Mouse (Mus musculus) adrenal gland, postnatal 10 days (tissue): Measurements from ENCODE around the gene Slc26a10. TPM values are rescaled to one million over a fixed set of nuclear protein-coding genes. Genes with fewer than 3 reads are reported as not detected.
A peak's percentile ranks its signal among the peaks of the same experiment; 100 is the strongest.

Source experiments
- DNase-seq: peaks from one replicate; pipeline ENCODE4 v3.0.0; 2021; ENCODE audit warnings: mixed read lengths
- total RNA-seq, 2 experiments: library from RNA; stranded (reverse); gene quantifications; 2 replicates each; pipeline ENCODE4 v1.2.3; 2021

Slc26a10 gene
- total RNA-seq, 2 experiments from 2014 or later = 7.4 to 13.7 TPM

DNA sequence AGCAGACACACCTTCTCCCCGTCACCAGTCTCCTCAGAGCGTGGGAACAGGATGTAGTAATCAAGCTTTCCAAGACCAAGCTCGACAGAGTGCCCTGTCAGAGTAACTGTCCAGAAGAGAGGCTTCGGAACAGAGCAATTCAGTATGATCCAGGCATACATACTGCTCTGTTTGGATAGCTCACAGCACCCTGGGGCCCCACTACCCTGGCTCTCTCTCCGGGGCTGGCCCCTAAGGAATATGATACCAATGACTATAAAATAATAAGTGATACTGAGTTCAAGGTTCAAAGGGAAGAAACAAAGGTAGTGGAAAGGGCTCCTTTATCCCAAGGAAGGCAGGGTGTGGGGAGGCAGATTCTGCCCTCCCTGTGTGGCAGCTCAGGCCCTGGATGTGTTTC, 48.0 kb downstream of the Slc26a10 start:
- no peak for DNase-seq

DNA sequence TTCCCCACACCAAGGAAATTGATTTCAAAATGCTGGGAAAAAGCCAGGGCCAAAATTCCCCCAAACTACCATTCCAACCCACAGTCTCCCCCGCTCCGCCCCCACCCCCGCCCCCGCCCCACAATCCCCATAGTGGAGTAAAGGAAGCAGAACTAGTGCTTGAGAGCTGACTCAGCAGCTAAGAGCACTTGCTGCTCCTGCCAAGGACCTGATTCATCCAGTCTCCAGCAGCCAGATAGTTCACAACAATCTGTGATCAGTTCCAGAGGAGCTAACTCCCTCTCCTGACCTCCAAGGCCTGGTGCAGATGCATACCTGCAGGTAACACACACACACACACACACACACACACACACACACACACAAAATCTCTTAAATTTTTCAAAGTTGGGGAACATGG, 51.0 kb downstream of the Slc26a10 start:
- peak; percentile 18 for DNase-seq

DNA sequence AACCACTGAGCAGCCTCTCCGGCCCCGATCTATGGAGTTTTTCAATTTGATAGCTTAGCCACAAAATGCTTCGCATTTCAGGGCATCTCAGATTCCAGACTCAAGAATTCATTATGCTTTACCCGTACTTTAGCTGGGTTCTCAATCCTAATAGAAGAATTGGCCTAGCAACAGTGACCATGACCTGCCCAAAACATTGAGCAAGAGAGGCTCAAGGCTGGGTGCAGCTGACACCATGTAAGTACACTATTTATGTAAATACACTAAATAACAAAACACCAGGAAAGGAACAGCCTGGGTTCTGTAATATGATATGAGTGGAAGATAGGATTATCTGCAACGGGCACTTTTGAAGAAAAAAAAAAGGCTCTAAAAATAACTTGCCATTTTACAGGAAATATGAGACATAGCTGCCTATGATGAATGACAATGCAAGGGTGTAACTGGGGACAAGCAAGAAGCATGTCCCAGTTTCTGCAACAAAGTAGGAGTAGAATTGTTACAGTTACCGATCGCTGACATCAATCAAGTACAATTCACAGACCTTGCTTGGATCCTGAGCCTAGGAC, 52.6 kb downstream of the Slc26a10 start:
- DNase-seq = peak; percentile 33

DNA sequence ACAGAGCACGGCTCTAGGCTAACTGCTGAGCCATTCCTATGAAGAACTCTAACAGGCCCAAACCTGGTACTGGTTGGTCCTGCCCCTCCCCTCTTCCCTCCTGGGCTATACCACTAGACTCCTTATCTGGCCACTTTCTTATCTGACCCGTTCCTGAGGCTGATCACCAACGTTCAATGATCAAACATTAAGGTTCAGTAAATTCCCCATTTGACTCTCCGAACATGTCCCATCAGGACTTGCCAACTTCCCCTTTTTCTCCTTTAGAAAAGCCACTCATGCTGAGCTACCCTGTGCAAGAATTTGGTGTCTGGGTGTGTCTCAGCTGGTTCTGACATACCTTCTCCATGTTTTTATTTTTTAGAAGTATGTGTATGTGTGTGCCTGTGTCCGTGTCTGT, 53.9 kb downstream of the Slc26a10 start:
- no peak for DNase-seq

DNA sequence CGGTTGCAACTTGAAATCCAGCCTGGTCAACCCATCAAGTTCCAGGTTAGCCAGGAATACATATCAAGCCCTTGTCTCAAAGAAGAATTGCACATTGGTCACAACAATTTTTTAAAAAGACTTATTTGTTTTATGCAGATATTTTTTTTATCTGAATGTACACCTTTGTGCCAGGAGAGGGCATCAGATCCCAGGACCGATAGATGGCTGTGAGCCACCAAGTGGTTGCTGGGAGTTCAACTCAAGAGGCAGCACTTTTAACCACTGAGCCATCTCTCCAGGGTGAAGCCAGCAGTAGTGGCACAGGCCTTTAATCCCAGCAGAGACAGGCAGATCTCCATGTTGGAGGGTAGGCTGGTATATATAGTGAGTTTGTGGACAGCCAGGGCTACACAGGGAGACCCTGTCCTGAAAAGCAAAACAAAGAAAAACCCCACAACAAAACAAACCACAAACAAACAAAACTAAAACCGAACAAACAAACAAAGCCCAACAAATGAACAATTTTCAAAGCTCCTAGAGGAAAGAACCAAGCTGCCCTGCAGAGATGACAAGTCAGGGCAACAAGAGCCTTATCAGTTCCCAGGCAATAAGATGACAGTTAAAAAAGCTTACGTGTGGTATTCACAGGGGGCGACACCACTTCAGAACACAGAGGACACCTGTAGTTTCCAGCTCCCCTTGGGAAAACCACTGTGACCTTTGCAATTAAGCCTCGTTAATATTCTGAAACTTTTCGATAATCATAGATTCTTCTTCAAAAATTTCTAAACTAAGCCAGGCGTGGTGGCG, 55.0 kb downstream of the Slc26a10 start:
- peak; percentile 35 for DNase-seq

DNA sequence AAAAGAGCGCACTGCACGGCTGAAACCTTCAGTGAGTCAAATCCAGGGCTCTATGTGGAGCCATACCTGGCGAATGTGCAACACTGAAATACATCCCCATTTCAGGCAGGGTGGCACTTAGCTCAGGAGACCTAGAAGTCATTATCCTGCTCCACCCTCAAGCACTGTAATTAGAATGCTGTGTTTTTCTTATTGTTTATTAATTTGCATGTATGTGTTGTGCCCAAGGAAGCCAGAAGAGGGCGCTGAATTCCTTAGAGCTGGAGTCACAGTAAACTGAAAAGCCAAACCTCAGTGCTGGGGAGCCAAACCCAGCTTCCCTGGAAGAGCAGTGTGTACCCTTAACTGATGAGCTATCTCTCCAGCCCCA, 57.0 kb downstream of the Slc26a10 start:
- DNase-seq = peak; percentile 74

DNA sequence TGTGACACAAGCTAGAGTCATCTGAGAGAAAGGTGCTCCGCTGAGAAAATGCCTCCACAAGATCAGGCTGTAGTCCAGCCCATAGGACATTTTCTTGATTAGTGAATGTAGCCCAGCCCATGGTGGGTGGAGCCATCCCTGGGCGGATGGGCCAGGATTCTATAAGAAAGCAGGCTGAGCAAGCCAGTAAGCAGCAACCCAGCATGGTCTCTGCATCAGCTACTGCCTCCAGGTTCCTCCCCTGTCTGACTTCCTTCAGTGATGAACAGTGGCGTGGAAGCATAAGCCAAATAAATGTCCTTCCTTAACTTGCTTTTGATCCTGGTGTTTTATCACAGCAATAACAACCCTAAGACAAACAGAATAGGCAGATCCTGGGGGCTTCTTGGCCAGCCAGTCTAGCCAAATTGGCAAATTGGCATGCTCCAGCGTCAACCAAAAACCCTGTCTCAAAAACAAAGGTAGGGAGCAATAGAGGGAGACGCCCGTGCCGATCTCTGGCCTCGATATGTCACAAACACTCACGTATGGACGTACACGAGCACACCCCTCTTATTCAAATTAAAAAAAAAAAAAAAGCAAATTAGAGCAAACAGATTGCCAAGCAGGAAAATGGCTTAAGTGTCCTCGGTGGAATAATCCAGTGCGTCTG, 57.5 kb downstream of the Slc26a10 start:
- peak; percentile 23 for DNase-seq

DNA sequence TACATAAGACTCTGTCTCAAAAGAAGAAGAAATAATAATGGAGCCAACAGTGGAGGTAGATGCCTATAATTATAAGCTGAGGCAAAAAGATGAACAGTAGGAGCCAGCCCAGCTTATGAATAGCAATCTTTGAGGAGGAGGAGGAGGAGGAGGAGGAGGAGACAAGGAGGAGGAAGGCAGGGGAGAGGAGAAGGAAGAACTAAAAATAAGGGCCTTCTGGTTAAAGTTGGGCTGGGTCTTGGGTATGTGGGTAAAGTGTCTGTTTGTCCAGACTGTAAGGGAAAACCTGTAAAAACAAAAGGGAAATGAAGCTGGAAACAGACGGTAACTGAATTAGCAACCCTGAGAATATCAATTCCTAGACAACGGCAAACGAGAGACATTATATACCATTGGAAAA, 58.4 kb downstream of the Slc26a10 start:
- DNase-seq = no peak

Other genes starting within 250 kb of the Slc26a10 start
- 100 to 1,000 TPM; 137 to 168 TPM for gene Ctdsp2, start 201.9 kb downstream of the Slc26a10 start, total RNA-seq
- 1 to 10 TPM in 1 of 2 experiments, under 1 TPM in 1; 0.72 to 2.1 TPM for gene Avil, start 179.9 kb downstream of the Slc26a10 start, total RNA-seq
- gene Tsfm, start 149.8 kb downstream of the Slc26a10 start, total RNA-seq = 10 to 100 TPM; 74.9 to 76.1 TPM
- 10 to 100 TPM; 14.9 to 17.6 TPM for gene Mettl1, start 139.2 kb downstream of the Slc26a10 start, total RNA-seq
- gene Eef1akmt3, start 139.1 kb downstream of the Slc26a10 start, total RNA-seq = under 1 TPM; 0.24 to 0.42 TPM
- under 1 TPM; 0.27 to 0.30 TPM for gene Cyp27b1, start 132.4 kb downstream of the Slc26a10 start, total RNA-seq
- gene March9, start 120.5 kb downstream of the Slc26a10 start, total RNA-seq = 1 to 10 TPM; 6.5 to 6.9 TPM
- 100 to 1,000 TPM; 267 to 302 TPM for gene Cdk4, start 117.1 kb downstream of the Slc26a10 start, total RNA-seq
- 10 to 100 TPM; 81.7 to 94.3 TPM for gene Tspan31, start 110.4 kb downstream of the Slc26a10 start, total RNA-seq
- 1 to 10 TPM; 5.7 to 6.2 TPM for gene Agap2, start 105.4 kb downstream of the Slc26a10 start, total RNA-seq
- gene Os9, start 59.5 kb downstream of the Slc26a10 start, total RNA-seq = 10 to 100 TPM; 82.0 to 88.6 TPM
- 10 to 100 TPM; 12.7 to 16.3 TPM for gene B4galnt1, start 15.4 kb downstream of the Slc26a10 start, total RNA-seq
- gene Arhgef25, start 9.4 kb upstream of the Slc26a10 start, total RNA-seq = 10 to 100 TPM; 18.1 to 26.5 TPM
- gene Dtx3, start 15.1 kb upstream of the Slc26a10 start, total RNA-seq = 10 to 100 TPM; 48.3 to 69.4 TPM
- gene Pip4k2c, start 30.9 kb upstream of the Slc26a10 start, total RNA-seq = 10 to 100 TPM; 27.7 to 30.9 TPM
- gene Kif5a, start 82.7 kb upstream of the Slc26a10 start, total RNA-seq = 10 to 100 TPM in 1 of 2 experiments, 1 to 10 TPM in 1; 7.4 to 16.9 TPM
- 100 to 1,000 TPM; 151 to 164 TPM for gene Dctn2, start 85.7 kb upstream of the Slc26a10 start, total RNA-seq
- gene Mbd6, start 108.4 kb upstream of the Slc26a10 start, total RNA-seq = 10 to 100 TPM; 42.9 to 66.4 TPM
- 10 to 100 TPM; 82.6 to 86.3 TPM for gene Mars, start 131.1 kb upstream of the Slc26a10 start, total RNA-seq
- gene Arhgap9, start 141.3 kb upstream of the Slc26a10 start, total RNA-seq = 1 to 10 TPM; 6.5 to 6.6 TPM
- gene Gli1, start 161.3 kb upstream of the Slc26a10 start, total RNA-seq = 1 to 10 TPM; 5.2 to 5.6 TPM
- 1 to 10 TPM; 1.2 to 6.6 TPM for gene Inhbe, start 173.8 kb upstream of the Slc26a10 start, total RNA-seq
- 10 to 100 TPM; 10.9 to 22.9 TPM for gene Inhbc, start 189.8 kb upstream of the Slc26a10 start, total RNA-seq
- 100 to 1,000 TPM; 119 to 123 TPM for gene R3hdm2, start 199.7 kb upstream of the Slc26a10 start, total RNA-seq